Mouse (Mus musculus): ENCODE results near the gene Slc16a2. TPM values are rescaled to one million over a fixed set of nuclear protein-coding genes. Genes with fewer than 3 reads are reported as not detected.

Slc16a2 gene
- polyA plus RNA-seq, 1 experiment from 2014 or later: 19.9 TPM

DNA sequence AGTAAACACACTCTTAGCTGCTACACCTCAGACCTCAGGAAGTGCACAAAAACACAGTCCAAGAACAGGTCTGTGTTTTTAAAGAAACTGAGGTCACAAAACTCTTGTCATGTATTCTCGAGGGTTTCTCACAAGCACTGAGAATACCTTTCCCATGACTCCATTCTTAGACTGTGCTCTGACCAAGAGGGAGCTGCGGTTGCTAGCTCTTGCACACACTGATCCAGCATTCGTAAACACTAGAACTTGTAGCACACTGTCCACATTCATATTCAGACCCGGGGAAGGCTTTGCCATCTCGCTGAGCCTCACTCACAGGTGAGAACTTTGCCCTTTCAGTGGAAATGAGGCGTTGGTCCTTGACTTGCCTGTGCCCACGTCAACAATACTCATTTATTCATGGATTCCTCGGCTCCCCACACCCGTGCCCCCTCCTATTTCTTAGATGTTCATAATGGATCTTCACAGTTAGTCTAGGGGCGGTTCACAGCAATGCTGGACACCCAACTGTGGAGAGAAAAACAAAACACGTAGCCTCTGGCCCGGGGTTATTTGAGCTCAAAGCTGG lies 102.1 kb downstream of the Slc16a2 start:
- no peak overlapping the region for H3K4me2 ChIP-seq (ENCODE audit: low read depth, low read length)
- no peak overlapping the region for H3K27ac ChIP-seq (ENCODE audit: low read length)
- no peaks in the 10 kb centered on the region for H3K9me3 ChIP-seq (replicated peaks; ENCODE audit: control insufficient read depth, low read length)
- 59% methylated on average over 12 of the region's 12 CpGs for WGBS
- peaks cover 30% of the 10 kb centered on the region for H3K27me3 ChIP-seq (ENCODE audit: control insufficient read depth, insufficient read depth, low read length)
- no peak for ATAC-seq (replicated peaks; ENCODE audit: extremely low read depth, insufficient read depth, low FRiP score)
- H3K4me1 ChIP-seq (ENCODE audit: control insufficient read depth, insufficient read depth, low read length): no peaks in the 10 kb centered on the region
- no peaks in the 10 kb centered on the region for H3K36me3 ChIP-seq (ENCODE audit: control insufficient read depth, insufficient read depth)
- H3K4me3 ChIP-seq (ENCODE audit: low read length): no peak overlapping the region
- no peak overlapping the region for H3K9ac ChIP-seq (ENCODE audit: low read length)

DNA sequence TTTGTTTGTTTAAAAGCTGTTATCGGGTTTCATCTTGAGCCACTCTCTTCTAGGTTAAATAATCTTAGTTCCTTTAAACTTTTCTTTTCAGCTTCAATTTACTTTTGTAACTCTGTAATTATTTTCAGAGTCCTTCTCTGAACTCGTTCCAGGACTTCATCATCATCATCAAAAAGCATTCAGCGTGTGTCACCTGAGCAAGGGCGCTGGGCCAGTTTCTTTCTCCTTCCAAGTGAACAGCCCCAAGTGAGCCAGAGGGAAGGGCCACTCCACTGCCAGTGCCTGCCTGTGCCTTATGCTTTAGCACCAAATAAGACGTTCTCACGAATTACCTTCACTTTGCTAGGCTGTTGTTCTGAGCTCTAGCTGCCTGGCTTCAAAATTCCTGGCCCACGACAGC lies 108.9 kb downstream of the Slc16a2 start:
- Histone ChIP-seq H3K27me3 (ENCODE audit: control insufficient read depth, insufficient read depth, low read length) (peaks cover 42% of the 10 kb centered on the region), H3K9ac (ENCODE audit: low read length) (no peak overlapping the region), H3K4me1 (ENCODE audit: control insufficient read depth, insufficient read depth, low read length) (no peaks in the 10 kb centered on the region), H3K36me3 (ENCODE audit: control insufficient read depth, insufficient read depth) (no peaks in the 10 kb centered on the region), H3K27ac (ENCODE audit: low read length) (no peak overlapping the region), H3K4me3 (ENCODE audit: low read length) (no peak overlapping the region), H3K4me2 (ENCODE audit: low read depth, low read length) (no peak overlapping the region), H3K9me3 (replicated peaks; ENCODE audit: control insufficient read depth, low read length) (no peaks in the 10 kb centered on the region)
- 59% methylated on average over 7 of the region's 7 CpGs for WGBS
- no peak for ATAC-seq (replicated peaks; ENCODE audit: extremely low read depth, insufficient read depth, low FRiP score)

DNA sequence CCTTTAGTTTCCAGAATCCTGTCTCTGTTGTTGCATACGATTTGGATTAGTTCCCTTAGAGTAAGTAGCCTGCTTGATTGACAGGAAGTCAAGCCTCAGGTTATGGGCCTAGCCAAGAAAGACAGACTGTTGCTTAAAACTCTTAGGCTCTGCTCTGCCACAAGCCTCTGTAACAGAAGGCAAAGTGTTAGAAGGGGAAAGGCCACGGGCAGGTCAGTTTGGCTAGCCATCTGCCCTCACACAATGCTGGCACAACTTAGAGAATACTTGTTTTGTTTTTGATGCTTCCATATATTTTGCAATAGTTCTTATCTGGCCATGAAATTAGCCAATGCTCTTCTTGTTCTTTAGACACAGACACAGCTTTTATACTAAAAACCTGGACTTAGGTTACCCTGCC lies 112.1 kb downstream of the Slc16a2 start:
- Histone ChIP-seq H3K9ac (ENCODE audit: low read length) (no peak overlapping the region), H3K4me1 (ENCODE audit: control insufficient read depth, insufficient read depth, low read length) (no peaks in the 10 kb centered on the region), H3K9me3 (replicated peaks; ENCODE audit: control insufficient read depth, low read length) (no peaks in the 10 kb centered on the region), H3K27me3 (ENCODE audit: control insufficient read depth, insufficient read depth, low read length) (peaks cover 58% of the 10 kb centered on the region), H3K36me3 (ENCODE audit: control insufficient read depth, insufficient read depth) (no peaks in the 10 kb centered on the region), H3K4me3 (ENCODE audit: low read length) (no peak overlapping the region), H3K4me2 (ENCODE audit: low read depth, low read length) (no peak overlapping the region), H3K27ac (ENCODE audit: low read length) (no peak overlapping the region)
- WGBS: 51% methylated on average over 2 of the region's 2 CpGs
- no peak for ATAC-seq (replicated peaks; ENCODE audit: extremely low read depth, insufficient read depth, low FRiP score)

DNA sequence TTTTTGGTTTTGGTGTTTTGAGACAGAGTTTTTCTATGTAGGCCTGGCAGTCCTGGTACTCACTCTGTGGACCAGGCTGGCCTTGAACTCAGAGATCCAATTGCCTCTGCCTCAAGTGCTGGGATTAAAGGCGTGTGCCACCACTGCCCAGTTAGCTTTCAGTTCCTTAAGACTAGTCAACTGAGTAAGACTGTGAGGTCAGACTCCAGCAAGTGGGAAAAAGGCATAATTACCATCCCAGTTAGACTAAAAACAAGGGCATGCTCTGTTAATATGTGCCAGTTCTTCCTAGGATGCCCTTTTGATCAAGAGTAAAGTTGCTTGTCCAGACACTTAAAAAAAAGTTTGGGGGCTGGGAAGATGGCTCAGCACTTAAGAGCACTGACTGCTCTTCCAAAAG lies 113.2 kb downstream of the Slc16a2 start:
- H3K9me3 ChIP-seq (replicated peaks; ENCODE audit: control insufficient read depth, low read length): no peaks in the 10 kb centered on the region
- no peaks in the 10 kb centered on the region; the same call in 1 of the 2 replicates for H3K4me1 ChIP-seq (ENCODE audit: control insufficient read depth, insufficient read depth, low read length)
- no peak for ATAC-seq (replicated peaks; ENCODE audit: extremely low read depth, insufficient read depth, low FRiP score)
- H3K27me3 ChIP-seq (ENCODE audit: control insufficient read depth, insufficient read depth, low read length): peaks cover 60% of the 10 kb centered on the region
- no peak overlapping the region for H3K4me2 ChIP-seq (ENCODE audit: low read depth, low read length)
- 58% methylated on average over 1 of the region's 1 CpGs for WGBS
- no peak overlapping the region for H3K9ac ChIP-seq (ENCODE audit: low read length)
- no peak overlapping the region for H3K4me3 ChIP-seq (ENCODE audit: low read length)
- no peak overlapping the region for H3K27ac ChIP-seq (ENCODE audit: low read length)
- no peaks in the 10 kb centered on the region for H3K36me3 ChIP-seq (ENCODE audit: control insufficient read depth, insufficient read depth)

DNA sequence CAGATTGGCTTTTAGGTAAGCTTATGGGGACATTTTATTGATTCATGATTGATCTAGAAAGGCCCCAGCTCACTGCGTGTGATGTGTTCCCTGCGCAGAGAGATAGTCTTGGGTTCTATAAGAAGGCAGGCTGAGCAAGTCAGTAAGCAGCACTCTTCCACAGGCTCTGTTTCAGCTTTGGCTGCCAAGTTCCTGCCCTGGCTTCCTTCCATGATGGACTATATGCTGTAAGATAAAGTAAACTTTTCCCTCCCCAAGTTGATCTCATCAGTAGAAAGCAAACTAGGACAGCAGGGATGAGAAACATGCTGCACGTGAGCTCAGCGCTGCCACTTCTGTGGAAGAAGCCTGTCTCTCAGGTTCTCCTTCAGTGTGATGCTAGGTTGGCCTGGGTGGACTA lies 117.2 kb downstream of the Slc16a2 start:
- ATAC-seq (replicated peaks; ENCODE audit: extremely low read depth, insufficient read depth, low FRiP score): no peak
- H3K9me3 ChIP-seq (replicated peaks; ENCODE audit: control insufficient read depth, low read length): no peaks in the 10 kb centered on the region
- H3K9ac ChIP-seq (ENCODE audit: low read length): no peak overlapping the region
- H3K27me3 ChIP-seq (ENCODE audit: control insufficient read depth, insufficient read depth, low read length): peaks cover 65% of the 10 kb centered on the region
- no peak overlapping the region for H3K4me2 ChIP-seq (ENCODE audit: low read depth, low read length)
- no peaks in the 10 kb centered on the region; the same call in 1 of the 2 replicates for H3K4me1 ChIP-seq (ENCODE audit: control insufficient read depth, insufficient read depth, low read length)
- H3K36me3 ChIP-seq (ENCODE audit: control insufficient read depth, insufficient read depth): no peaks in the 10 kb centered on the region
- no peak overlapping the region for H3K4me3 ChIP-seq (ENCODE audit: low read length)
- WGBS: 84% methylated on average over 4 of the region's 4 CpGs
- no peak overlapping the region for H3K27ac ChIP-seq (ENCODE audit: low read length)

DNA sequence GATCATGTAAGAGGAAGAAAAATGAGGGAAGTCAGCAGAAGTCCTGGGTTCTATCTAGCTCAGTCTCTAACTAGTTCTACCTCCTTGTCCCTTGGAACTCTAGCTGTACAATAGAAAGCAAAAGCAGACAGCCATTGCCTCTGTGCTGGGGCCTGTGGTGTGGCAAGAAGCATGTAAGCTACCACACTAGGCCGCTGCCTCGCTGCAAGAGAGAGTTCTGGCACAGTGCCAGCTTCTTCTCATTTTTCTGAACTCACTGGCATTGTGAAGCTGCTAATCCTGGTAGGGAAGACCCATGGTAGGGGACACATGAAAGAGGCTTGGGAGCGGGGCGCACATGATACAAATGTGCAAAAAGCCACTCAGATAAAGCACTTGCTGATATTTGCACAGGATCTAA lies 117.8 kb downstream of the Slc16a2 start:
- no peak for ATAC-seq (replicated peaks; ENCODE audit: extremely low read depth, insufficient read depth, low FRiP score)

DNA sequence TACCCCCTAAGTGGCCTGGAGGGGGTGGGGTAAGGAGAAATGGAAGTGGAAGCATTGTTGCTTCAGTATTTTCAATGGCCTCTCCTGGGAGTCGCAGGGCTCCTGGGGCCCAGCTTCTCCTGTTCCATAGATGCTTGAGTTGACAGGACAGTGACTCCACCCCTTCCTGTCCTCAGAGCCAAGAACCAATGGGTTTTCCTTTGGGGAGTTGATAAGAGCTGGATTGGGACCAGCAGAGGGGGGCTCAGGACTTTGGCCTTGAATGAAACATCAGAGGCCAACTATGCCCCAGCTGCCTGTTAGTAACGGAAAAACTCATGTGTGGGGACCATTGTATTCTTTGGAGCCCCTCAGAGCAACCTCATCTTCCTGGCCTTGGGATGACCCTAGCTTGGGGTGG lies 124.0 kb downstream of the Slc16a2 start:
- Histone ChIP-seq H3K36me3 (ENCODE audit: control insufficient read depth, insufficient read depth) (no peaks in the 10 kb centered on the region), H3K27me3 (ENCODE audit: control insufficient read depth, insufficient read depth, low read length) (peaks cover 89% of the 10 kb centered on the region), H3K4me3 (ENCODE audit: low read length) (no peak overlapping the region), H3K9ac (ENCODE audit: low read length) (no peak overlapping the region), H3K9me3 (replicated peaks; ENCODE audit: control insufficient read depth, low read length) (no peaks in the 10 kb centered on the region), H3K27ac (ENCODE audit: low read length) (no peak overlapping the region), H3K4me2 (ENCODE audit: low read depth, low read length) (no peak overlapping the region), H3K4me1 (ENCODE audit: control insufficient read depth, insufficient read depth, low read length) (peaks cover 9% of the 10 kb centered on the region)
- ATAC-seq (replicated peaks; ENCODE audit: extremely low read depth, insufficient read depth, low FRiP score): no peak
- 67% methylated on average over 2 of the region's 2 CpGs for WGBS

More for the DNA sequence above, 117.8 kb downstream of the Slc16a2 start:
- Histone ChIP-seq H3K27me3 (ENCODE audit: control insufficient read depth, insufficient read depth, low read length) (peaks cover 68% of the 10 kb centered on the region), H3K9me3 (replicated peaks; ENCODE audit: control insufficient read depth, low read length) (no peaks in the 10 kb centered on the region), H3K4me3 (ENCODE audit: low read length) (no peak overlapping the region), H3K9ac (ENCODE audit: low read length) (no peak overlapping the region), H3K4me1 (ENCODE audit: control insufficient read depth, insufficient read depth, low read length) (no peaks in the 10 kb centered on the region; the same call in 1 of the 2 replicates), H3K4me2 (ENCODE audit: low read depth, low read length) (no peak overlapping the region), H3K36me3 (ENCODE audit: control insufficient read depth, insufficient read depth) (no peaks in the 10 kb centered on the region), H3K27ac (ENCODE audit: low read length) (no peak overlapping the region)
- 39% methylated on average over 4 of the region's 4 CpGs for WGBS

DNA sequence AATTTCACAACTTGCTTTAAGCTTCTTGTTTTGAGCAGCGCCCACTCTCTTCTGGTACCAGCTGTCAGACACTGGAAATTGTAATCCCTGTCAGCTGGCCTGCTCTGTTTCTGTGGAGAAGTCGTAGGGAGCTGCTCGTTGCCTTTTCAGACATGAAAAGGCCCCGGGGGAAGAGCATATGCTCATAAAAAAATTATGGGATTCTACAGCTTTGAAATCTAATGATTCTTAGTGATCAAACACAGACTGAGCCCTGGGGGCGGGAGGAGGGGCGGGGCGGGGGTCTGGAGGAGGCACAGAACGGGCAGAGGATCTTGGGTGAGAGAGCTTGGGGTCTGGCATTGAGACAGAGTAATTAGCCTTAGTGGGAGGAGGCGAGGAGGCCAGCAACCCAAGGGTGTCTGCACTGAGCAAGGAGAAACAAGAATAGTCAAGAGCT lies 125.7 kb downstream of the Slc16a2 start:
- peak overlapping the region; percentile 55 for H3K9ac ChIP-seq (ENCODE audit: low read length)
- H3K4me1 ChIP-seq (ENCODE audit: control insufficient read depth, insufficient read depth, low read length): peaks cover 9% of the 10 kb centered on the region
- H3K9me3 ChIP-seq (replicated peaks; ENCODE audit: control insufficient read depth, low read length): no peaks in the 10 kb centered on the region
- peak overlapping the region; percentile 82 for H3K27ac ChIP-seq (ENCODE audit: low read length)
- H3K27me3 ChIP-seq (ENCODE audit: control insufficient read depth, insufficient read depth, low read length): peaks cover 85% of the 10 kb centered on the region
- ATAC-seq (replicated peaks; ENCODE audit: extremely low read depth, insufficient read depth, low FRiP score): no peak
- peak overlapping the region; percentile 83 for H3K4me2 ChIP-seq (ENCODE audit: low read depth, low read length)
- 10% methylated on average over 9 of the region's 9 CpGs for WGBS
- H3K36me3 ChIP-seq (ENCODE audit: control insufficient read depth, insufficient read depth): no peaks in the 10 kb centered on the region
- H3K4me3 ChIP-seq (ENCODE audit: low read length): peak overlapping the region; percentile 56

DNA sequence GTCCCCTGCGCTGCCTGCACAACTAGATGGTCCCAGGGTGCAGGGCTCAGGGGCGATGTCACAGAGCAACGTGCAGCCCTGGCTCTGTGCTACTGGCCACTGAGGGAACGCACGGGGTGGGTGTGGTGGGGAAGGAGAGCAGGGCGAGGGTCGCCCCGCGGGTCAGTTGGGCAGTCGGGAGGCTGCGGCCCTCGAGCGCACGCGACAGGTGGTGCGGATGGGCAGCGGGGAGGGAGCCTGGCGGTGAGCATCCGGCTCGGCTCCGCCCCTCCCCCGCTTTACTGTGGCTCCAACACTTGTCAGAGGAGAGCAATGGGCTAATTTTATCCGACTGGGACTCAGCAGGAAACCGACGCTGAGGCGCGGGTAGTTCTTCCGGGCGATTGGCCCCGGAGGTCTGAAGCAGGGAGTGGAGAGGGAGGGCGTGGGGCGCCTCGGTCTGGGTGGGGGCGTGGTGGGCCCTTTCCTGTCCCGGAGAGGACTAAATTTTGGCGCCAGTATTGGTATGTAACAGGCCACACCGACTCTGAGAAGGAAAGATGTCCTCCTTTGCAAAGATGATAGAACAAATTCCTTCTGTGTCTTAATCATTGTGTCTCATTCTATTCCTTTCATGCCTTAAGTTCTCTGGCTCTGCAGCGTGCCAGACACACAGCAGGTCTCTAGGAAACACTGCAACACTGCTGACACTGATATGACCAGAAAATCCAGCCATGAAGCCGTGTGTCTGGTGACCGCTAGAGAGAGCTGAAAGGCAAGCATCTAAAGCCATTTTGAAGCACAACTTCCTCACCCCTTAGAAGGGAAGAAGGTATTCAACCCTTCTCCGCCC lies 126.4 kb downstream of the Slc16a2 start:
- H3K4me2 ChIP-seq (ENCODE audit: low read depth, low read length): peak overlapping the region; percentile 83
- H3K36me3 ChIP-seq (ENCODE audit: control insufficient read depth, insufficient read depth): no peaks in the 10 kb centered on the region
- peak overlapping the region; percentile 82 for H3K27ac ChIP-seq (ENCODE audit: low read length)
- 2% methylated on average over 37 of the region's 41 CpGs for WGBS
- peaks cover 81% of the 10 kb centered on the region for H3K27me3 ChIP-seq (ENCODE audit: control insufficient read depth, insufficient read depth, low read length)
- H3K4me1 ChIP-seq (ENCODE audit: control insufficient read depth, insufficient read depth, low read length): peaks cover 9% of the 10 kb centered on the region
- peak; percentile 89 for ATAC-seq (replicated peaks; ENCODE audit: extremely low read depth, insufficient read depth, low FRiP score)
- peak overlapping the region; percentile 67 for H3K9ac ChIP-seq (ENCODE audit: low read length)
- no peaks in the 10 kb centered on the region for H3K9me3 ChIP-seq (replicated peaks; ENCODE audit: control insufficient read depth, low read length)
- H3K4me3 ChIP-seq (ENCODE audit: low read length): peak overlapping the region; percentile 56
